Mouse (Mus musculus) liver, embryonic 14.5 days (tissue): ENCODE measurements around the gene Pde10a. TPM values are rescaled to one million over a fixed set of nuclear protein-coding genes. Genes with fewer than 3 reads are reported as not detected.

ENCODE experiments used
- ATAC-seq: fragments of 200-750 bp; cut with Nextera tagmentation; 2 replicates; pipeline ENCODE4 v1.8.0; 2017; ENCODE audit warnings: moderate number of reproducible peaks, mild to moderate bottlenecking, moderate library complexity; ENCODE audit not compliant: insufficient read depth
- DNase-seq, 3 experiments: peaks; one replicate each; pipeline ENCODE4 v3.0.0-alpha.2; 2012 to 2013; ENCODE audit warnings: low read depth in 3 of 3, low spot score in 3 of 3
- H3K27ac ChIP-seq: fragments of 300-500 bp; sonication (generic); 2 replicates; pipeline ENCODE4 v1.5.1; 2014; ENCODE audit warnings: moderate library complexity, mild to moderate bottlenecking, control low read depth, inconsistent platforms
- H3K27me3 ChIP-seq: fragments of 300-500 bp; sonication (generic); 2 replicates; pipeline ENCODE4 v1.6.1; 2014; ENCODE audit warnings: mild to moderate bottlenecking, low read length, moderate library complexity; ENCODE audit not compliant: control insufficient read depth, insufficient read depth
- H3K36me3 ChIP-seq: fragments of 300-500 bp; sonication (generic); replicated peaks from 2 replicates; pipeline ENCODE4 v1.6.1; 2014; ENCODE audit warnings: low read depth; ENCODE audit not compliant: control insufficient read depth, insufficient read depth
- H3K4me1 ChIP-seq, 2 experiments: fragments of 200-500 bp in 1 of 2; fragments of 300-500 bp in 1 of 2; sonication (generic) in 1 of 2; replicated peaks; 2 replicates each; pipeline ENCODE4 v1.6.1; 2012 to 2014; ENCODE audit warnings: antibody characterized with exemption in 1 of 2, inconsistent platforms in 1 of 2, low read length in 1 of 2; ENCODE audit not compliant: control insufficient read depth in 2 of 2, insufficient read depth in 2 of 2
- H3K4me2 ChIP-seq: fragments of 300-500 bp; sonication (generic); 2 replicates; pipeline ENCODE4 v1.6.1; 2014; ENCODE audit warnings: low read depth, mild to moderate bottlenecking, control low read depth, moderate library complexity
- H3K4me3 ChIP-seq, 2 experiments: fragments of 200-500 bp in 1 of 2; fragments of 300-500 bp in 1 of 2; sonication (generic) in 1 of 2; 2 replicates each; pipeline ENCODE4 v1.5.1; 2012 to 2014; ENCODE audit warnings: low read depth in 2 of 2, low read length in 2 of 2, mild to moderate bottlenecking in 2 of 2, control low read depth in 1 of 2, inconsistent platforms in 1 of 2, moderate library complexity in 1 of 2; ENCODE audit not compliant: insufficient read depth in 1 of 2
- H3K9ac ChIP-seq: fragments of 300-500 bp; sonication (generic); replicated peaks from 2 replicates; pipeline ENCODE4 v1.6.1; 2014; ENCODE audit warnings: mild to moderate bottlenecking, control low read depth, moderate library complexity
- H3K9me3 ChIP-seq: fragments of 300-500 bp; sonication (generic); 2 replicates; pipeline ENCODE4 v1.6.1; 2016; ENCODE audit warnings: low read length, mixed read lengths; ENCODE audit not compliant: control insufficient read depth
- CTCF ChIP-seq: IDR thresholded peaks from 2 replicates; pipeline ENCODE4 v1.5.1; 2016; ENCODE audit warnings: antibody characterized with exemption, low read depth, control low read depth
- EP300 ChIP-seq: IDR thresholded peaks from 2 replicates; pipeline ENCODE4 v1.6.1; 2016; ENCODE audit warnings: antibody characterized with exemption, low read depth
- WGBS: fragments of 180-500 bp; shearing (Covaris S2); extraction: QIAGEN DNeasy Blood & Tissue Kit; methylation state at CpG from one replicate; pipeline ENCODE4 v1.1.7; 2014; ENCODE audit not compliant: insufficient replicate concordance; 5-methylcytosine and 5-hydroxymethylcytosine counted together
- polyA plus RNA-seq, 2 experiments: library from polyadenylated mRNA; depleted of rRNA in 1 of 2; stranded (reverse) in 1 of 2; unstranded in 1 of 2; fragments of >200 nt; fragmentation: Nextera tagmentation in 1 of 2; extraction: Ambion mirVana in 1 of 2; gene quantifications; 2 replicates each; pipeline versions ENCODE4 v1.2.1 to v1.2.3; 2012 to 2014

Gene Pde10a
- polyA plus RNA-seq, 2 experiments: 0.52 to 0.60 TPM

DNA sequence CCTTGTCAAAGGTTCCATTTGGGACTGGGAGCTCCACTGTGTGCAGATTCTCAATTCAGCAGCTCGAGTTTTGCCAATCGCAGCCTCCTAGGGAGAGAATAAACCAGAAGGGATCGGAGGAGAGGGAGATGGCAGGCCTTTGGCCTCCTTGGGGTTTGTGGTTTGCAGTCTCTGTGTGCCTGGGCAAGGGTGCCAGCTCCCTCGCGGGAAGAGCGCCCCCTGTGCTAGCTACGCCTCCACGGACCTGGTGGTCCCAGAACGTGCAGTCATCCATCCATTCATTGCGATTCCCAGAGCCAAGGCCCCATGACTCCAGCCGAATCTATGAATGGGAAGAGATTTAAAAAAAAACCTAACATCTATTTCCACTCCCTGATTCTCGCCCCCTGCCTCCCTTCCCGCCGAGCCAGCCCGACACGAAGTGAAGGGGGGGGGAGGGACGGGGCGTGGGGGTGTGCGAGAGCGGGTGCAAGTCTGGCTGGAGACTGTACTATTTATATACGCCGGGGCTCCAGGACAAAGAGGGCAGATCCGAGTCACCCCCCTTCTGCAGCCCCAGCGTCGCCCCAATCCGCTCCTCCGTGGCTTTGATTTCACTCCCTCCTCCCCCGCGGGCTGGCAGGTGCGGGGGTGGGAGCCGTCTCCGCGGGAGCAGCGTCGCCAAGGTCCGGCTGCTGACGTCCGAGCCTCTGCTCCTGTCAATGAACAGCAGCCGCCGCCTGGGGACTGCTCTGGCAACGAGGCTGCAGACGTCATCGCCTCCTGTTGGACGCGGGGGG, 596 bp upstream of the Pde10a start:
- DNase-seq (no peak), ATAC-seq (no peak)
- no peak overlapping the region for H3K9ac ChIP-seq
- no peaks in the 10 kb centered on the region for H3K4me1 ChIP-seq
- H3K4me2 ChIP-seq: peak overlapping the region; percentile 42
- peak; percentile 23 for TF ChIP-seq CTCF
- TF ChIP-seq EP300: no peak
- peaks cover 31% of the 10 kb centered on the region for H3K27me3 ChIP-seq
- WGBS: under 1% methylated on average over 38 of the region's 45 CpGs
- no peak overlapping the region for H3K27ac ChIP-seq
- no peaks in the 10 kb centered on the region for H3K9me3 ChIP-seq
- H3K36me3 ChIP-seq: no peaks in the 10 kb centered on the region
- H3K4me3 ChIP-seq: peak overlapping the region in 1 of 2 experiments; percentile 2; a peak in 2 of 4 replicates

- Histone ChIP-seq H3K27me3 (peaks cover 31% of the 10 kb centered on the region), H3K4me1 (no peaks in the 10 kb centered on the region), H3K4me3 (no peak overlapping the region), H3K9me3 (no peaks in the 10 kb centered on the region), H3K9ac (no peak overlapping the region), H3K36me3 (no peaks in the 10 kb centered on the region), H3K4me2 (no peak overlapping the region), H3K27ac (no peak overlapping the region)
- no peak for DNase-seq
- ATAC-seq: no peak
- 6% methylated on average over 21 of the region's 21 CpGs for WGBS
- TF ChIP-seq CTCF: no peak
- TF ChIP-seq EP300: no peak
Measured at GRCm38 (mm10) chr17:8525971-8526740, 984 bp downstream of the Pde10a start.

DNA sequence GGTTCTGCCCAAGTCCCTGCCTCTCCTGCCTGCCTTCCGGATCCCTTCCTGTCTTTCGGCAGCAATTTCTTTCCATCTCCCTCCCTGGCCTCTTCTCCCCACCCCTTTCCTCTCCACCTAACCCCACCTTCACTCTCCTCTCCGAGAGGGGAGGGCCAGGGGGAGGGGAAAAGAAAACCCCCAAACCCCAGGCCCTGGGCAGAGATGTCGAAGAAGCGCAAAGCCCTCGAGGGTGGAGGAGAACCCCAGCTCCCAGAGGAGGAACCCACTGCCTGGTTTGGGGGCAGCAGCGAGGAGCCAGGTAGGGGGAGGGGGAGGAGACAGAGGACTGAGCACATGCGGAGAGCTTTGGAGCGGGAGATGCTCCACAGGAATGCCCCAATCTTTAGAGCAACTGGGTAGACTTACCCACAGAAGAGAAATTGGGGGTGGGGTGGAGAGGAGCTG, 1.7 kb downstream of the Pde10a start:
- Histone ChIP-seq H3K27me3 (peaks cover 31% of the 10 kb centered on the region), H3K9ac (no peak overlapping the region), H3K27ac (no peak overlapping the region), H3K4me3 (no peak overlapping the region), H3K9me3 (no peaks in the 10 kb centered on the region), H3K4me2 (no peak overlapping the region), H3K4me1 (no peaks in the 10 kb centered on the region), H3K36me3 (no peaks in the 10 kb centered on the region)
- DNase-seq (no peak), ATAC-seq (no peak)
- WGBS: 13% methylated on average over 9 of the region's 9 CpGs
- TF ChIP-seq EP300: no peak
- TF ChIP-seq CTCF: no peak

DNA sequence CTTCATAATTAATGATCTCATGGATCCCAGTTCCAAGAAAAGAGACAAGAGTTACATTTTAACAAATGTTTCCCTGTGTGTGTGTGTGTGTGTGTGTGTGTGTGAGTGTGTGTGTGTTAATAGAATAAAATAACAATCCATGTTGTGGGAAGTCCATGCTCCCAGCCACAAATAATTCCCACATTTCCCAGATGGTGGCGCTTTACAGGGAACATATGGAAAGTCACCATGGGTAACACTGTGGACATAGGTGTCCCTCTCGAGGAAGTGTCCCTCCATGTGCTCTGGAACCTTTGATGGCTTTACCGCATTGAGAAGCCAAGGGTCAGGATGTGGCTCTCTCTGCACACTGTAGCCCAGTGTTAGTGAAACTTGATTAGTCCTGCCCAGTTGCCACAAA, 3.5 kb downstream of the Pde10a start:
- no peak overlapping the region for H3K27ac ChIP-seq
- peaks cover 28% of the 10 kb centered on the region for H3K27me3 ChIP-seq
- no peak for TF ChIP-seq EP300
- no peak for TF ChIP-seq CTCF
- no peaks in the 10 kb centered on the region for H3K4me1 ChIP-seq
- no peaks in the 10 kb centered on the region for H3K36me3 ChIP-seq
- 61% methylated on average over 3 of the region's 3 CpGs for WGBS
- H3K9ac ChIP-seq: no peak overlapping the region
- no peak overlapping the region for H3K4me3 ChIP-seq
- DNase-seq (no peak), ATAC-seq (no peak)
- no peak overlapping the region for H3K4me2 ChIP-seq
- H3K9me3 ChIP-seq: no peaks in the 10 kb centered on the region

- Histone ChIP-seq H3K27me3 (no peaks in the 10 kb centered on the region; the same call in 1 of the 2 replicates), H3K9ac (no peak overlapping the region), H3K36me3 (no peaks in the 10 kb centered on the region), H3K4me3 (no peak overlapping the region), H3K27ac (no peak overlapping the region), H3K9me3 (no peaks in the 10 kb centered on the region), H3K4me2 (no peak overlapping the region), H3K4me1 (no peaks in the 10 kb centered on the region)
- TF ChIP-seq EP300 (no peak), CTCF (no peak)
- WGBS: 45% methylated on average over 4 of the region's 4 CpGs
- DNase-seq (no peak), ATAC-seq (no peak)
Measured at GRCm38 (mm10) chr17:8532609-8533008, 7.4 kb downstream of the Pde10a start.
